Mouse (Mus musculus): Measurements from ENCODE around the gene Dnajc10.

- no peak for TF ChIP-seq POLR2A (IDR thresholded peaks at IDR 0.05; ENCODE audit: low read depth, low read length)
- TF ChIP-seq CTCF (IDR thresholded peaks at IDR 0.05; ENCODE audit: extremely low read depth, insufficient read length, insufficient replicate concordance, low read depth, low read length): no peak
Measured at GRCm38 (mm10) chr2:80384447-80384846, 69.2 kb downstream of the Dnajc10 start.

All from small intestine, adult 2 months (tissue).